Mouse (Mus musculus) layer of hippocampus, adult 2 months (tissue): ENCODE measurements around the gene Pcolce. TPM values are rescaled to one million over a fixed set of nuclear protein-coding genes. Genes with fewer than 3 reads are reported as not detected.

Experiments
- DNase-seq, 2 experiments: peaks; one replicate each; pipeline ENCODE4 v3.0.0; 2022; ENCODE audit warnings: low spot score in 2 of 2
- H3K27ac ChIP-seq: fragments of 200-600 bp; 2 replicates; pipeline ENCODE4 v1.8.1; 2022
- H3K4me3 ChIP-seq: fragments of 200-600 bp; 2 replicates; pipeline ENCODE4 v1.8.1; 2022; ENCODE audit warnings: mild to moderate bottlenecking
- CTCF ChIP-seq: fragments of 200-600 bp; conservative IDR thresholded peaks from 2 replicates; pipeline ENCODE4 v1.8.1; 2022; ENCODE audit warnings: antibody characterized with exemption, mild to moderate bottlenecking, moderate library complexity
- total RNA-seq, 2 experiments: library from RNA; stranded (reverse); gene quantifications; 2 replicates each; pipeline ENCODE4 v1.2.3; 2021

Gene Pcolce
- total RNA-seq, 2 experiments from 2014 or later = 6.1 to 8.4 TPM

DNA sequence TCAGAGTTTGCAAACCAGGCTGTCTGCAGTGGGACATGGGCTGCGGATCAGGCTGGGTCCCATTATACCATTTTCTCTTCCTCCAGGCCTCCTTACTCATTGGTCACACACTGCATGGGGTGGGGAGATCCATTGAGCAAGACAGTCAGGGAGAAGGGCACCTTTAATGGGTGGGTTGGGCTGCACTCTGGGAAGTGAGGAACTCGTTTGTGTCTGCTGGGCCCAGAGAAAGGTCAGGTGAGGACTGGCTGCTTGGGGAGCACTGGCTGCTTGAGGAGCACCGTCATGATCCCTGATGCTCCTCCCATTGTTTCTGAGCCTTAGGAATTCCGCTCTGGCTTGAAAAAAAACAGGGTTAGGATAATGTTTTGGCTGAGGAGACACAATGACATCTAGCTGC, 29.3 kb upstream of the Pcolce start:
- no peak for TF ChIP-seq CTCF
- no peak overlapping the region for H3K4me3 ChIP-seq
- no peak overlapping the region for H3K27ac ChIP-seq
- no peak for DNase-seq

DNA sequence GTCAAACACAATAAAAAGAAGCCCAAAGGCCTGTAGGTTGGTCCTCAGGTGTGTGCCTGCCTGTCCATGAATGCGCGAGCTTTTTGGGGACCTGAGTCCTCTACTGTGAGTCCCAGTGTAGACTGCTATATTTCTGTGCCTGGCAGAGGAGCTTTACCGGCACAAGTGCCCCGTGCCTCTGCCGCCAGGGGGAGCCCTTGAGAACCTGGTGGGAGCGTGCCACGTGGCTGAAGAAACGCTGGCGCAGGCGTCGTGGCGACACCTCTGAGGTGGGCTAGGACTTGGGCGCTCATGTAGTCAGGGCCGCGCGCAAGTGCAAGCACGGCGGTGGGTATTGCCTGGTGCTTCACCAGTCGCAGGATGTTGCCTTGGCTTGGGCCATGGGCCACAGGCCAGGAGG, 27.5 kb upstream of the Pcolce start, which contains the start of gene Sap25:
Sap25 (plus strand) TSS at position 281 of the 400 bp plus-strand sequence.
- Histone ChIP-seq H3K4me3 (no peak within 1 kb of the TSS), H3K27ac (no peak within 1 kb of the TSS)
- peak in 1 of 2 experiments; percentile 51 for DNase-seq
- TF ChIP-seq CTCF = peak; percentile 70

DNA sequence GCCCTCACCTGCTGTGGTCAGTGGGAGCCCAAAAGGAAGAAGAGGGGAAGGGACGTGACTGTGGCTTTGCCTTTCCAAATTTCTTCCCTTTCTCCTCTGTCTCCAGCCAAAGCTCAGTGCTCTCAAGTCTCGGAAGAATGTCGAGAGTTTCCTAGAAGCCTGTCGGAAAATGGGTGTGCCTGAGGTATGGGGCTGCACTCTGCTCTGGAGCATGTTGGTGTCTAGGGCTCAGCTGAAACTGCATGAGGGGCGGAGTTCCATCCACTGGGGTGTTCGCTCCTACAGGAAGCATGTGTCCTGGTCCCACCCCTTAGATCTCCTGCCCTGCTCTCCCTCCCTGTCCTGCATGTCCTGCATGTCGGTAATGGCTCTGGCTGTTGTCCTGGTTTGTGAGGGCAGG, 25.9 kb upstream of the Pcolce start:
- no peak for DNase-seq
- no peak overlapping the region for H3K4me3 ChIP-seq
- TF ChIP-seq CTCF = no peak

DNA sequence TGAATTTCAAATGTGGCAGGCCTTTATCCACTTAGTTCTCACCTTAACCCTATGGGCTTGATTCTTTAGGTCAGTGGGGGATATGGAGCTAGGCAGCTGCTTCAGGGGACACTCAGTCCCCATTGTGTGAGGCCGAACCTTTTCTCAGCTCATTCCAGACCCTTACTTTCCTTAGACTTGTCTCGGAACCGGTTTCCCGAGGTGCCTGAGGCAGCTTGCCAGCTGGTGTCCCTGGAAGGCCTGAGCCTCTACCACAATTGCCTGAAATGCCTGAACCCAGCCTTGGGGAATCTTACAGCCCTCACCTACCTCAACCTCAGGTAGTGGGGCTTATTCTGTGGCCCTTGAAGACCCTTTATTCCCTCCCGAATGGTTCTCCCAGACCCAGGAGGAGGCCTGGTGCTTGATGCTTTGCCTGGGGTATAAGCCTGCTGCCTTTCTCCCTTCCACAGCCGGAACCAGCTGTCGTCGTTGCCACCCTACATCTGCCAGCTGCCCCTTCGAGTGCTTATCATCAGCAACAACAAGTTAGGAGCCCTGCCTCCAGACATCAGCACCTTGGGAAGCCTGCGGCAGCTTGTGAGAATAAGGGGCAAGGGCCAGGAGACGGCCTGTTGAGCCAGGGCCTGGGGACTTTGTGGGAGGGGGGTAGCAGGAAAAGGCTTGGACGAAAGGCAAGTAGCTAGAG, 20.0 kb upstream of the Pcolce start:
- TF ChIP-seq CTCF = no peak
- Histone ChIP-seq H3K4me3 (no peak overlapping the region), H3K27ac (no peak overlapping the region; the same call in 1 of the 2 replicates)
- DNase-seq = no peak

More for the DNA sequence above, 25.9 kb upstream of the Pcolce start:
- H3K27ac ChIP-seq = no peak overlapping the region

DNA sequence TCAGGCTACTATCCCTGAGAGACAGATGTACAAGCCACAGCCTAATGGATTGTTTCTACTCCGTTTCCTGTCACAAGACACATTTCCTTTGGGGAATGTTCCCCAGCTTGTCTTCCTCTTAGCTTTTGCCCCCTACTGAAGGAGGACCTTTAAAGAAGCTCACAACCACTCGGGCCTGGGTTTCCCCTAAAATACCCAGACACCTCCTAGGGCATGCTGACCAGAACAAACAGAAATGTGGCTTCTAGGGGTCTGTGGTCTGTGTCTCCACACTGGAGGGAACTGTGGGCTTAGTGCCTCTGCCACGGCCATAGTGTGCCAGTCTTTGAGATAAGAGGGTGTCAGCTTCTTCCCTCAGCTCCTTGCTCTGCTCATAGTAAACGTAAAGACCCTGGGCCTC, 18.0 kb upstream of the Pcolce start:
- peak overlapping the region; percentile 94 for H3K27ac ChIP-seq
- no peak for TF ChIP-seq CTCF
- peak overlapping the region; percentile 94; the same call in 1 of the 2 replicates for H3K4me3 ChIP-seq
- DNase-seq = no peak

DNA sequence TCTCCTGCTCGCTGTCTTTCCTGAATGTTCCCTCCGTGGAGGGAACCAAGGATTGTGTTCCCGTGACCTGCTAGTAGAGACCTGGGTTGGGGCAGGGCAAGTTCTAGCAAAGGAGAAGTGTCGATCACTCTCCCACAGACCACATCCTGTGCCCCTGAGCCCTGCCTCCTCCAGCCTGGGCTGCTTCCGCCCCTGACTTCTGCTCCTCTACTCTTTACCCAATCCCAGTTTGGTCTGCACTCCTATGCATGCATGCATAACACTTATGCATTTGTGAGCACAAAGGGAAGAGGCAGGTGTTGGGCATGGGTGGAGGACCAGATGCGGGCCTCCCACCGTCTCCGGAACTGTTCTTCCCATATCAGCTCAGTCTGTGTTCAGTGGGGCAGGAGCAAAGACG, 17.6 kb upstream of the Pcolce start:
- no peak for TF ChIP-seq CTCF
- Histone ChIP-seq H3K4me3 (peak overlapping the region; percentile 94), H3K27ac (peak overlapping the region; percentile 94)
- peak in 1 of 2 experiments; percentile 48 for DNase-seq

DNA sequence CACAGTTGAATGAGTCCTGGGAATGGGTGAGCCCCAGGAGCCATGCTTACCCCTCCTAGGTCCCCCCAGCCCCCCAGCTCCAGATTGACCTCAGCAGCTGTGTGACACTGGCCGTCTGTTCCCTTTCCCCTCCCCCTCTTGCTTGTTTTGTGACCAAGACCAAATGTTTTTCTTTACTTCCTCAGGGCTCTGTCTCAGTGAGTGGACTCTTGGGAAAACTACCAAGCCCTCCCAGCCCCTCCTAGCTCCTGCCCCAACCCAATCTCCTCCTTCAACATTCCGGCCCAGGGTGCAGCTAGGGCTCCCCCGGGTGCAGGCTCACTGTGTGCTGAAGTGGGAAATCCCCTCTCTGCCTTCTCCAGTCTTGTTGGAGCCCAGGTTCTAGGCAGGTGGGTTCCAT, 17.0 kb upstream of the Pcolce start:
- no peak for DNase-seq
- Histone ChIP-seq H3K4me3 (peak overlapping the region; percentile 94), H3K27ac (peak overlapping the region; percentile 94)
- TF ChIP-seq CTCF = no peak

DNA sequence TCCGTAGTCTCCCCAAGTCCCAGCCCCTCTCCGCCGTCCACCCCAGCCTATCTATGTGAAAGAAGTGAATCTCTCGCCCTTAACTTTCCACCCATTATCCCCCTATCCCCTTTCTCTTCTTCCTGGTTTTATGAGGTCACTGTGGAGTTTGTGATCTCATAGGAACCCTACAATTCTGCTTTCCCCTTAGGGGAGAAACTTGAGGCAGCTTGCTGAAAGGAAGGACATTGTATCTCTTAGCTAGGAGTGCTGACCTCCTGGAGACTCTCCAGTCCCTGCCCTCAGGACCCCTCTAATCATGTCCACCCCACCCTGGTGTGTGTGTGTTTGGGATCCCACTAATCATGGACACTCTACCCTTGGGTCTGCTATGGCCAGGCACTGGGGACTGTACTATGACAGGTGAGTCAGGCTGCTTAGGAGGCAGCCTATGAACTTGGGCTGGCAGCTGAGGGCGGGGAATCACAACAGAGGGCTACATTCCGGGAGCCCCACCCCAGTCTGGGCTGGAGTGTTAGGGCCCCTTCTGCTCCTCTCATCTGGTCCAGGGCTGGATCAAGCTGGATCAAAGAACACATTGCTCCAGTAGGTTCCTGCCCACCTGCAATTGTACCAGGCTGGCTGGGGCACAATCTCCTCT, 16.4 kb upstream of the Pcolce start:
- Histone ChIP-seq H3K27ac (peak overlapping the region; percentile 94), H3K4me3 (peak overlapping the region; percentile 94)
- no peak for DNase-seq
- no peak for TF ChIP-seq CTCF

DNA sequence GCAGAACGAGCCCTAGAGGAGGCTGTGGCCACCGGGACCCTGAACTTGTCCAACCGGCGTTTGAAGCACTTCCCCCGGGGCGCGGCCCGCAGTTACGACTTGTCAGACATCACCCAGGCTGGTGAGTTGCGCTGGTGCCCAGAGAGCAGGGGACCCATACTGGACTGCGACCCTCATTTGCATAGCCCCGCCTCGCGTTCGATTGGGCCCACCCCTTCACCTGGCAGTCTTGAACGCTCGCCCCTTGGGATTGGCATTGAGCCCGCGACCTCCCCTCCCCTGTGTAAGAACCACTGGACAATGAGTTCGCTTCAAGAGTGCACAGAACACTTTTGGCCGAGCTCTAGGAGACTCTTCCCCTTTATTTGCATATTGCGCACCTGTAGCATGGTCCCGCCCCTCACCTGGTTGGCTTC, 15.7 kb upstream of the Pcolce start:
- DNase-seq = peak in 1 of 2 experiments; percentile 37
- TF ChIP-seq CTCF = no peak
- Histone ChIP-seq H3K27ac (peak overlapping the region; percentile 94), H3K4me3 (peak overlapping the region; percentile 94)

DNA sequence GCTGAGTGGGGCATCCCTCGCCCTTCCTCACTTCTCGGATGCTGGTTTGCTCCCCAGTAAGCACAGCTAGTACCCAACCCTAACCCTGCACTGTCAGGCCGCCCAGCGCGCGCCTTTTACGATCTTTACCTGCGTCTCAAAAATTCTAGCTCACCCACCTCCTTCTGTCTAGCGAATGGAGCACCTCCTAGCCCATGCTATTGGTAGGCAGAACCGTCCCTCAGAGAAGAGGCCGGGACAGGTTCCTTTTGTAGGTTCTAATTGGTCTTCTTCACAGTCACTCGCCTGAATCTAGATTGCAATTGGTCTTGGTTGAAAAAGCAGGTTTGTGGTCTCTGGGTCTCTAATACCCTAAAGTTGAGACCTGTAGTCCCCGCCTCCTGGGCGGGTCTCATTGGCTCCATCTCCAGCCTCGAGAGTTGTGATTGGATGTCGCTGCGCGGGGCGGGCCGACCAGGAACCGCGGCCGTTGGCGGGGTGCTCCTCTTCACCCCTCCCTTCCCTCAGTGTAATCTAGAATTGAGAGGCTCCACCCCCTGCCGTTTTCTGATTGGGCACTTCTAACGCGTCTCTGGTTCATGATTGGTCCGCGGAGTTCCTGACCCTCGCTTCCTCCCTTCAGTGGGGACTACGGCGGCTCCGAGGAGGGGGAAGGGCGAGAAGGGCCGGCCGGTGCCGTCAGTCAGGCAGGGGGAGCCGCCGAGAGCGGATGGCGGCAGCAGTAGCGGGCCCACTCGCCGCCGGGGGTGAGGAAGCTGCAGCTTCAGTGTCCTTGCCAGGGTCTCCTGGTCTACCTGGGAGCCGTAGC, 15.1 kb upstream of the Pcolce start, which contains the start of the genes Fbxo24, Lrch4 and Gm20605:
Fbxo24 (minus strand) TSS at position 505 of the 808 bp plus-strand sequence.
Lrch4 (plus strand) TSS at position 624 of the 808 bp plus-strand sequence.
Gm20605 (plus strand) TSS at position 678 of the 808 bp plus-strand sequence.
- peak; percentile 97 to 100 for DNase-seq
- peak within 1 kb of the TSS; percentile 94 for H3K4me3 ChIP-seq
- peak within 1 kb of the TSS; percentile 98 for H3K27ac ChIP-seq
- 0 out of 2 replicates have a peak, but pooled peaks have one; percentile 11 for TF ChIP-seq CTCF

DNA sequence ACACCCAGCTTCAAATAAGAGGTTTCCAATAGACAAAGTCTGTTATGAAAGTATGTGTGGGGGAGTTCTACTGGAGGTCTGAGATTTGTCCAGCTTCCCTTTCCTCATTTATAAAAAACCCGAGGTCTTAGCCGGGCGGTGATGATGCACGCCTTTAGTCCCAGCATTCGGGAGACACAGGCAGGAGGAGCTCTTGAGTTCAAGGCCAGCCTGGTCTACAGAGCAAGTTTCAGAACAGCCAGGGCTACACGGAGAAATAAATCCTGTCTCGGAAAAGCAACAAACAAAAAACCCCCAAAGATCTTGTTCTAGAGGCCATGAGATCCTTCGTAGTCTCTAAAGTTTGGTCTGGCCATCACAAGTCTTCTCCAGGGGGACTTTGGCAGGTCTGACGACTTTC, 14.4 kb upstream of the Pcolce start:
- H3K4me3 ChIP-seq = peak overlapping the region; percentile 77
- TF ChIP-seq CTCF = no peak; the same call in 1 of the 2 replicates
- H3K27ac ChIP-seq = peak overlapping the region; percentile 98
- no peak for DNase-seq

DNA sequence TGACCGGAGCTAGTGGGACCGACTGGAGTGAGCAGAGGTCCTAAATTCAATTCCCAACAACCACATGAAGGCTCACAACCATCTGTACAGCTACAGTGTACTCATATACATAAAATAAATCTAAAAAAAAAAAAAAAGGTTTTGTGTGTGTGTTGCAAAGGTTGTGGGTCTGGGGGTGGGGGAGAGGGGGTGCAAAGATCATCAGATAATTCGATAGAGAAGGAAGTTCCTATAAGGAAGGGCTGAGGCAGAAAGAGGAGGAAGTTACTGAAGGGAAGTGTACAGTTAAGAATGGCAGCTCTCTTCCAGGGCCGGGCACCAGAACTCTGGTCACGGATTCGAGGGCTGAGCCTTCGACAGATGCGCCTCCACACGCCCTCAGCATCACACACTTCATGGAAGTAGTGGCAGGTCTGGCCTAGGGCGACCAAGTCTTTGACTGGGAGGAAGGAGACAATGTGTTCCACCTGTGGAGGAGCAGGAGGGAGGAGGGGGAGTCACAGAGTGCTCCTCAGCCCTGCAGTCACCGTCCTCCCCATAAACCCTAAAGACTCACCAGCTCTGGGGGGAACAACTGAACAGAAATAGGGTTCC, 10.4 kb upstream of the Pcolce start:
- Histone ChIP-seq H3K4me3 (no peak overlapping the region), H3K27ac (no peak overlapping the region)
- no peak for DNase-seq
- TF ChIP-seq CTCF = no peak
